Mouse (Mus musculus): ENCODE results near the gene Dmap1.

GRCm38 (mm10) chr4:117686354-117686753 is 4.3 kb upstream of the Dmap1 start:
- TF ChIP-seq CTCF (IDR thresholded peaks at IDR 0.05) (no peak), EP300 (IDR thresholded peaks at IDR 0.05) (no peak)
